Mouse (Mus musculus) kidney, postnatal 0 days (tissue): ENCODE measurements at regions not wholly inside any gene's neighbourhood (a gene's known extent, or its start where the extent isn't known, plus 50 kb on each side); places are given as distances from the start of the nearest gene placed in this dataset.

Source experiments
- ATAC-seq: fragments of 200-750 bp; cut with Nextera tagmentation; replicated peaks from 2 replicates; pipeline ENCODE4 v1.8.0; 2017; ENCODE audit warnings: low read depth, moderate number of reproducible peaks, moderate TSS enrichment, moderate library complexity; ENCODE audit not compliant: low FRiP score
- DNase-seq: peaks from one replicate; pipeline ENCODE4 v3.0.0-alpha.2; 2016; ENCODE audit warnings: low spot score
- H3K27ac ChIP-seq: fragments of 300-500 bp; sonication (generic); 2 replicates; pipeline ENCODE4 v1.5.1; 2014; ENCODE audit warnings: mild to moderate bottlenecking
- H3K27me3 ChIP-seq: fragments of 300-500 bp; sonication (generic); 2 replicates; pipeline ENCODE4 v1.6.1; 2014; ENCODE audit warnings: low read length, mixed read lengths; ENCODE audit not compliant: insufficient read depth
- H3K36me3 ChIP-seq: fragments of 300-500 bp; sonication (generic); 2 replicates; pipeline ENCODE4 v1.6.1; 2014; ENCODE audit warnings: low read length, mixed read lengths; ENCODE audit not compliant: insufficient read depth
- H3K4me1 ChIP-seq: fragments of 300-500 bp; sonication (generic); replicated peaks from 2 replicates; pipeline ENCODE4 v1.6.1; 2014; ENCODE audit warnings: antibody characterized with exemption, low read length, mixed read lengths; ENCODE audit not compliant: insufficient read depth
- H3K4me2 ChIP-seq: fragments of 300-500 bp; sonication (generic); 2 replicates; pipeline ENCODE4 v1.6.1; 2014; ENCODE audit warnings: mild to moderate bottlenecking, low read length, moderate library complexity, mixed read lengths
- H3K4me3 ChIP-seq: fragments of 300-500 bp; sonication (generic); replicated peaks from 2 replicates; pipeline ENCODE4 v1.5.1; 2014; ENCODE audit warnings: low read depth, low read length
- H3K9ac ChIP-seq: fragments of 300-500 bp; sonication (generic); 2 replicates; pipeline ENCODE4 v1.6.1; 2014; ENCODE audit warnings: low read depth, low read length
- H3K9me3 ChIP-seq: fragments of 300-500 bp; sonication (generic); replicated peaks from 2 replicates; pipeline ENCODE4 v1.6.1; 2016; ENCODE audit warnings: low read length, inconsistent platforms, mixed read lengths
- CTCF ChIP-seq: IDR thresholded peaks from 2 replicates; pipeline ENCODE4 v1.5.1; 2016; ENCODE audit warnings: antibody characterized with exemption, low read depth, mild to moderate bottlenecking, moderate library complexity
- WGBS: fragments of 180-500 bp; shearing (Covaris S2); extraction: QIAGEN DNeasy Blood & Tissue Kit; methylation state at CpG from one replicate; pipeline ENCODE4 v1.1.7; 2014; 5-methylcytosine and 5-hydroxymethylcytosine counted together

- Histone ChIP-seq H3K9me3 (no peaks in the 10 kb centered on the region), H3K36me3 (no peaks in the 10 kb centered on the region), H3K4me1 (no peaks in the 10 kb centered on the region), H3K27ac (no peak overlapping the region), H3K9ac (no peak overlapping the region), H3K4me3 (no peak overlapping the region), H3K4me2 (no peak overlapping the region), H3K27me3 (no peaks in the 10 kb centered on the region)
- DNase-seq (no peak), ATAC-seq (no peak)
- WGBS = 41% methylated on average over 5 of the region's 5 CpGs
- TF ChIP-seq CTCF = no peak
Observed at GRCm38 (mm10) chr2:48597793-48598583, 215.9 kb upstream of the Acvr2a start.

- no peak for ATAC-seq
- no peak for TF ChIP-seq CTCF
- no peaks in the 10 kb centered on the region for H3K9me3 ChIP-seq
Observed at GRCm38 (mm10) chr2:48599367-48599766, 214.5 kb upstream of the Acvr2a start.

GRCm38 (mm10) chr2:48601855-48602254, 212.1 kb upstream of the Acvr2a start:
- no peak overlapping the region for H3K4me3 ChIP-seq
- H3K36me3 ChIP-seq = no peaks in the 10 kb centered on the region
- no peaks in the 10 kb centered on the region for H3K27me3 ChIP-seq
- H3K9ac ChIP-seq = no peak overlapping the region
- ATAC-seq = no peak
- 39% methylated on average over 8 of the region's 8 CpGs for WGBS
- H3K27ac ChIP-seq = no peak overlapping the region
- no peaks in the 10 kb centered on the region for H3K4me1 ChIP-seq
- TF ChIP-seq CTCF = no peak
- no peak overlapping the region for H3K4me2 ChIP-seq
- DNase-seq = no peak
- H3K9me3 ChIP-seq = no peaks in the 10 kb centered on the region

More at GRCm38 (mm10) chr2:48599367-48599766, 214.5 kb upstream of the Acvr2a start:
- WGBS = 82% methylated on average over 5 of the region's 5 CpGs
- H3K4me2 ChIP-seq = no peak overlapping the region
- DNase-seq = no peak
- no peak overlapping the region for H3K9ac ChIP-seq
- no peaks in the 10 kb centered on the region for H3K4me1 ChIP-seq
- H3K27ac ChIP-seq = no peak overlapping the region
- no peaks in the 10 kb centered on the region for H3K27me3 ChIP-seq
- no peak overlapping the region for H3K4me3 ChIP-seq
- H3K36me3 ChIP-seq = no peaks in the 10 kb centered on the region

GRCm38 (mm10) chr2:48609466-48609865, 204.4 kb upstream of the Acvr2a start:
- Histone ChIP-seq H3K4me3 (no peak overlapping the region), H3K4me2 (no peak overlapping the region), H3K9ac (no peak overlapping the region), H3K4me1 (no peaks in the 10 kb centered on the region), H3K9me3 (no peaks in the 10 kb centered on the region), H3K27ac (no peak overlapping the region), H3K36me3 (no peaks in the 10 kb centered on the region), H3K27me3 (no peaks in the 10 kb centered on the region)
- 87% methylated on average over 3 of the region's 3 CpGs for WGBS
- no peak for DNase-seq
- no peak for TF ChIP-seq CTCF
- ATAC-seq = no peak

GRCm38 (mm10) chr2:48612251-48612650, 201.7 kb upstream of the Acvr2a start:
- Histone ChIP-seq H3K27ac (no peak overlapping the region), H3K9me3 (no peaks in the 10 kb centered on the region), H3K4me1 (no peaks in the 10 kb centered on the region), H3K36me3 (no peaks in the 10 kb centered on the region), H3K9ac (no peak overlapping the region), H3K27me3 (no peaks in the 10 kb centered on the region), H3K4me3 (no peak overlapping the region), H3K4me2 (no peak overlapping the region)
- no peak for TF ChIP-seq CTCF
- ATAC-seq = no peak
- WGBS = 79% methylated on average over 3 of the region's 3 CpGs
- no peak for DNase-seq

GRCm38 (mm10) chr2:48617141-48617699, 196.7 kb upstream of the Acvr2a start:
- no peak overlapping the region for H3K4me3 ChIP-seq
- no peak overlapping the region for H3K9ac ChIP-seq
- H3K27ac ChIP-seq = no peak overlapping the region
- H3K4me2 ChIP-seq = no peak overlapping the region
- 18% methylated on average over 3 of the region's 3 CpGs for WGBS
- H3K4me1 ChIP-seq = no peaks in the 10 kb centered on the region
- TF ChIP-seq CTCF = no peak
- no peaks in the 10 kb centered on the region for H3K36me3 ChIP-seq
- no peaks in the 10 kb centered on the region for H3K9me3 ChIP-seq
- no peaks in the 10 kb centered on the region for H3K27me3 ChIP-seq
- no peak for DNase-seq
- ATAC-seq = no peak
